Mouse (Mus musculus) stomach, embryonic 15.5 days (tissue): Measurements from ENCODE around the gene Tchh. TPM values are rescaled to one million over a fixed set of nuclear protein-coding genes. Genes with fewer than 3 reads are reported as not detected.
"Not testable (repeated sequence)": the region's sequence is repeated elsewhere in the genome, so short reads cannot be mapped to it uniquely, and the experiment has no call there.

ENCODE experiments used
- ATAC-seq: fragments of 200-750 bp; cut with Nextera tagmentation; 2 replicates; pipeline ENCODE4 v1.8.0; 2017; ENCODE audit warnings: low read depth, moderate number of reproducible peaks, moderate TSS enrichment; ENCODE audit not compliant: insufficient read depth, low FRiP score
- H3K27ac ChIP-seq: fragments of 300-500 bp; sonication (generic); 2 replicates; pipeline ENCODE4 v1.5.1; 2015; ENCODE audit warnings: mild to moderate bottlenecking, inconsistent platforms
- H3K27me3 ChIP-seq: fragments of 300-500 bp; sonication (generic); replicated peaks from 2 replicates; pipeline ENCODE4 v1.6.1; 2015; ENCODE audit warnings: inconsistent platforms
- H3K36me3 ChIP-seq: fragments of 300-500 bp; sonication (generic); 2 replicates; pipeline ENCODE4 v1.6.1; 2015; ENCODE audit warnings: inconsistent platforms
- H3K4me1 ChIP-seq: fragments of 300-500 bp; sonication (generic); 2 replicates; pipeline ENCODE4 v1.6.1; 2015; ENCODE audit warnings: inconsistent platforms
- H3K4me2 ChIP-seq: fragments of 300-500 bp; sonication (generic); 2 replicates; pipeline ENCODE4 v1.6.1; 2015; ENCODE audit warnings: mild to moderate bottlenecking, inconsistent platforms
- H3K4me3 ChIP-seq: fragments of 300-500 bp; sonication (generic); replicated peaks from 2 replicates; pipeline ENCODE4 v1.5.1; 2015; ENCODE audit warnings: inconsistent platforms
- H3K9ac ChIP-seq: fragments of 300-500 bp; sonication (generic); 2 replicates; pipeline ENCODE4 v1.6.1; 2015; ENCODE audit warnings: inconsistent platforms
- H3K9me3 ChIP-seq: fragments of 300-500 bp; sonication (generic); 2 replicates; pipeline ENCODE4 v1.6.1; 2016; ENCODE audit warnings: inconsistent platforms
- WGBS: fragments of 180-500 bp; shearing (Covaris S2); methylation state at CpG from one replicate; pipeline ENCODE4 v1.1.7; 2015; 5-methylcytosine and 5-hydroxymethylcytosine counted together
- polyA plus RNA-seq: library from polyadenylated mRNA; unstranded; fragments of >200 nt; fragmentation: Nextera tagmentation; extraction: Ambion mirVana; gene quantifications from 2 replicates; pipeline ENCODE4 v1.2.1, GENCODE M21; 2015

Gene Tchh
- polyA plus RNA-seq, 1 experiment from 2014 or later, result 1.6 TPM

DNA sequence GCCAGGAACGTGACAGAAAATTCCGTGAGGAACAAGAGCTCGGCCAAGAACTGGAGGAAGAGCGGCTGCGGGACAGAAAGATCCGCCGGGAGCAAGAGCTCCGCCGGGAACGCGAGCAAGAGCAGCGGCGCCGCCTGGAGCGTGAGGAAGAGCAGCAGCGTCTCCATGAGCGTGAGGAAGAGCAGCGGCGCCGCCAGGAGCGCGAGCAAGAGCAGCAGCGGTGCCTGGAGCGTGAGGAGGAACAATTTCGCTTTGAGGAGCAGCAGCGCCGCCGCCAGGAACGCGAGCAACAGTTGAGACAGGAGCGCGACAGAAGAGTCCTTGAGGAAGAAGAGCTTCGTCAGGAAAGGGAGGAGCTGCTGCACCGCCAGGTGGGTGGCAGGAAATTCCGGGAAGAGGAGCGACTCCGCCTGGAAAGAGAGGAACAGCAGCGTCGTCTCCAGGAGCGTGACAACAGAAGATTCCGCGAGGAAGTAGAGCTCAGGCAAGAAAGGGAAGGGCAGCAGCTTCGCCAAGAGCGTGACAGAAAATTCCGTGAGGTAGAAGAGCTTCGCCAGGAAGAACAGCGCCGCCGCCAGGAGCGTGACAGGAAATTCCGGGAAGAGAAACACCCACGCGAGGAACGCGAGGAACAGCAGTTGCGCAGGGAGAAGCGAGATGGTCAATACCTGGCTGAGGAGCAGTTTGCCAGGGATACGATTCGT is 5.2 kb downstream of the Tchh start:
- Histone ChIP-seq H3K4me1 (peaks cover 21% of the 10 kb centered on the region), H3K27me3 (peaks cover 4% of the 10 kb centered on the region; the same call in 1 of the 2 replicates), H3K4me3 (peak overlapping the region; percentile 58), H3K36me3 (no peaks in the 10 kb centered on the region), H3K4me2 (peak overlapping the region; percentile 97), H3K9me3 (no peaks in the 10 kb centered on the region), H3K27ac (peak overlapping the region; percentile 78; the same call in 1 of the 2 replicates), H3K9ac (peak overlapping the region; percentile 32; the same call in 1 of the 2 replicates)
- peak; percentile 61 for ATAC-seq
- under 1% methylated on average over 59 of the region's 59 CpGs for WGBS

DNA sequence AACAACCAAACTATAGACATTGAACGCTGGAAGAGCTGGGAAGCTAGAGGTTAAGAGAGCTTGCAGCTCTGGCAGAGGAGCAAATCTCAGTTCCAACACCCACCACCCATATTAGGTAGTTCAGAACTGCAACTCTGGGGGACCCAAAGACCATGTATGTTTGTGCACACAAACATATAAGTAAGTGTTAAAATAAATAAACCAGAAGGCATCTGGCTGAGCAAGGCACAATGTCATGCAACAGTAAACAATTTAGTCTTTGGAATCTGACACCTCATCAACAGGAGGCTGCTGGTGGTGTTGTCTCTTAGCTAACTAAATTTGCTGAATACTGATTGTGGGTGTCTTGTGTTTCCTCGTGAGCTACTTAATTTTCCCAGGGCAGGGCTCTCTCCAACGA is 24.4 kb downstream of the Tchh start:
- Histone ChIP-seq H3K9ac (no peak overlapping the region), H3K27ac (no peak overlapping the region), H3K4me3 (no peak overlapping the region), H3K4me2 (no peak overlapping the region), H3K4me1 (no peaks in the 10 kb centered on the region), H3K27me3 (no peaks in the 10 kb centered on the region), H3K36me3 (no peaks in the 10 kb centered on the region), H3K9me3 (no peaks in the 10 kb centered on the region)
- 62% methylated on average over 3 of the region's 3 CpGs for WGBS
- ATAC-seq, result no peak

DNA sequence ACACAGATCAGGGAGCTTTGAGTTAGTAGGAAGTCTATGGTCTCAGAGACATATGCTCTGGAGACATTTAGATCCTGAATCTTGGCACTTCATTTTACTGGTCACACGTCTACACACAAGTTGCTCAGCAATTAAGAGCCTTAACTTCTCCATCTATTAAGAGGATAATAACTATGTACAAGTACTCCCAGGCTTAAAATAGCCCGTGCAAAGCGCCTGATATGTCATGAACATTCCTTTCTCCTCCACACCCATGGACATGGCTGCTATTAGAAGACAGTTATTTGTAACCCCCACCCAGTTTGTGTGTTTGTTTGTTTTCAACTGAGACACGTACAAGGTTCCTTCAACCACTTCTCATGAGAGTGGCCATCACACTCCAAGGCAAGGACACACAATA is 25.0 kb downstream of the Tchh start:
- Histone ChIP-seq H3K36me3 (no peaks in the 10 kb centered on the region), H3K27me3 (no peaks in the 10 kb centered on the region), H3K9me3 (no peaks in the 10 kb centered on the region), H3K9ac (no peak overlapping the region), H3K4me3 (no peak overlapping the region), H3K27ac (no peak overlapping the region), H3K4me2 (no peak overlapping the region), H3K4me1 (no peaks in the 10 kb centered on the region)
- 81% methylated on average over 4 of the region's 4 CpGs for WGBS
- ATAC-seq, result no peak

DNA sequence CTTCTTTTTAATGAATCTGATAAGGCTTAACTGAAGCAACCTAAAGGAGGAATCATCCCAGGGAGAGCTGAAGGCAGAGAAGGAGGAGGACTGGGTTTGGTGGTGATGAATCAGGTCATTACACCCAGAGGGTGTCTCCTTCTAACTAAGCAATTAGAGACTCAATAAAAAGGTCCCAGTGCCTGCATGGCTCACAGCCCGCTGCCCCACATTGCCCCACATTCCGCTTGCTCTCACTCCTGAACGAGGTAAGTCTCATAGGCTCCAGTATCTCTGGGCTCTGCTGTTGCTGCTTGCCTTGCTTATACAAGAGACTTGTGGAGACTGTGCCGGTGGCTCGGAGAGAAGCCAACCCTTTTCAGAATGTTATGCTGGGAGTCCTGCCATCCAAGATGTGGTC is 26.4 kb downstream of the Tchh start, which contains the start of gene Tchhl1:
TSS of gene Tchhl1 (plus strand) at position 194 of the 400 bp plus-strand sequence.
- H3K27me3 ChIP-seq, result no peaks in the 10 kb centered on the region
- H3K9ac ChIP-seq, result no peak within 1 kb of the TSS
- H3K9me3 ChIP-seq, result no peaks in the 10 kb centered on the region
- H3K4me3 ChIP-seq, result no peak within 1 kb of the TSS
- H3K4me2 ChIP-seq, result no peak within 1 kb of the TSS
- no peaks in the 10 kb centered on the region for H3K4me1 ChIP-seq
- 58% methylated on average over 5 of the region's 5 CpGs for WGBS
- ATAC-seq, result no peak
- H3K36me3 ChIP-seq, result no peaks in the 10 kb centered on the region
- H3K27ac ChIP-seq, result no peak within 1 kb of the TSS

DNA sequence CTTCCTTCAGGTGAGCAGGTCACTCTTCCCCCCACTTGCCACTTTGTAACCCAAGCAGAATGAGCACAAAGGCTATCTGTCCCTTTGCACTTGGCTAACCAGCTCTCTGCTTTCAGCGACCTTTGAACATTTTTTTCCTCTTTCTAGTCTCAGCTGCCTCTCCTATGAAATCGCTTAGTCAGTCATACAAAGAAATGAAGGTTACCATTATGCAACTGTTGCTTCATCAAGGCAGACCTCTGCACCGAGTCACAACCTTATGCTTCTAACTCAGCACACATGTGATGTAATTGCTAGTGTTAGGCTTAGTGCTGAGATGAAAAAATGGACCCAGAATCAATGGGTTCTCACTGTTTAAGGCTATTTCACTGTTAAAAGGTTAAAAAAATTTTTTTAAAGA is 27.5 kb downstream of the Tchh start:
- H3K27me3 ChIP-seq, result no peaks in the 10 kb centered on the region
- no peaks in the 10 kb centered on the region for H3K4me1 ChIP-seq
- H3K9me3 ChIP-seq, result no peaks in the 10 kb centered on the region
- no peak overlapping the region for H3K4me3 ChIP-seq
- no peak overlapping the region for H3K9ac ChIP-seq
- ATAC-seq, result no peak; the same call in 1 of the 2 replicates
- H3K27ac ChIP-seq, result no peak overlapping the region
- no peak overlapping the region for H3K4me2 ChIP-seq
- H3K36me3 ChIP-seq, result no peaks in the 10 kb centered on the region
- WGBS, result 67% methylated on average over 3 of the region's 3 CpGs

DNA sequence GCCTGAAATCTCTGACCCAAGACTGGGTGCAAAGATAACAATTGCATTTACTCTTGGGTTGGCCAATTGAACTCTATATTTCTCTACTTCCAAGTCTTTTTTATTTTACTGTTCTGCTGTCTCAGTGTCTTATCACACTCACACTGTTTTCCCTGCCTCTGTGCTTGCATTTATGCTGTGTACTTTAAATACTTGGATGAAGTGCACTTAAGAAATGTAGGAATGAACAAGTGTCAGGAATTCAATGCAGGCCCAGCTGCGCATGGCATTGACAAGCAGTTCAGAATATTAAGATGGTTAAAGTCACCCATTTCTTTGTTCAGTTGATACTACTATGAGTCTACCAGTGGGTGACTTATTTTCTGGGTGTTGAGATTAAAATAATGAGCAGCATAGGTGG is 37.9 kb downstream of the Tchh start:
- H3K9me3 ChIP-seq, result no peaks in the 10 kb centered on the region
- H3K4me3 ChIP-seq, result no peak overlapping the region
- H3K4me2 ChIP-seq, result no peak overlapping the region
- H3K36me3 ChIP-seq, result no peaks in the 10 kb centered on the region
- 89% methylated on average over 1 of the region's 1 CpGs for WGBS
- H3K27ac ChIP-seq, result no peak overlapping the region
- ATAC-seq, result no peak
- H3K9ac ChIP-seq, result no peak overlapping the region
- H3K27me3 ChIP-seq, result no peaks in the 10 kb centered on the region
- no peaks in the 10 kb centered on the region for H3K4me1 ChIP-seq

DNA sequence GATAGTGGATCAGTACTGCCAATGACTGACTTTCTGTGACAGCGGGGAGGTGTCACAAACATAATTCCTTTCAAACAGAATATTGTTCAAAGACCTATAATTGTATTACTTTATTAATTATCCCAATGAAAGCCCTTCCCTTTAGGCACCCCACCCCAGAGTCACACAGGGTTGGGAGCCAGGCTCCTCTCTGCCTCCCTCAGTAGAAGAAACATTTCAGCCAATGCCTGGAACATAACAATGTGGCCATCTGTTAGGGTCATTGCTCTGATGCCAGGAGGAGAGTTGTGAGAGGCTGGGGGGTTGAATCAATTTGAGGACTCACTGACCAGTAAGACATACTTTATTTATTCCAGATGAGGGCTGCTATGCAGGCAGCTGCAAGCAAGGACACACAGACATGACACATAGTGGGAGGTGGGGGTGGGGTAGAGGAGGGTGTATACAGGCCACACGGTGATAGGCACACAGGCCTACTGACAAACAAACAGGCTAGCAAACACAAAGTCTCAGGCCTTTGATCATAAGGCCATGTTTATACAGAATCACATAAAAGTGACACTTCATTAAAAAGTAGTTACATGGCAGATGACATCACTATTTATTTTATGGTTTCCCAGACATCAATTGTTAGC is 40.0 kb downstream of the Tchh start:
- Histone ChIP-seq H3K9ac (no peak overlapping the region), H3K4me2 (no peak overlapping the region), H3K36me3 (no peaks in the 10 kb centered on the region), H3K4me3 (no peak overlapping the region), H3K9me3 (no peaks in the 10 kb centered on the region), H3K27me3 (no peaks in the 10 kb centered on the region), H3K27ac (no peak overlapping the region), H3K4me1 (no peaks in the 10 kb centered on the region)
- no peak for ATAC-seq
- WGBS, result 55% methylated on average over 2 of the region's 2 CpGs

DNA sequence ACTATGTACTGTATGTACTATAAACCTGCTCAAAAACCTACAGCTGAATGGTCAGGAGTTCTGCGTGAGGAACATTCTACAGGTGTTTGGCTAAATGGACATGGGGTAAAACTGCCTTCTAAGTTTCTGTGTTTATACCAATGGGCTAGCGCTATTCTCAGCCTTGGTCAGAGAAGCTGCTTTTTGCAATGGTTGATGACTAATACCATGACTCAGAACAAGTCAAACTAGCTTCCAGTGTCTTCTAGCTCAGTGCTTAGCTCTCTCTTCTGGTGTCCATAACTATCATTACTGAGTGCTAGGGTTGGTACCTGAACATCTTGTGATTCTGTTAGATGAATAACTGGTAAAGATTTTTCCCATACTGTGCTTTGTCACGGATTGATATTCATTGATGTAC is 43.5 kb downstream of the Tchh start:
- Histone ChIP-seq H3K4me2 (no peak overlapping the region), H3K4me1 (no peaks in the 10 kb centered on the region), H3K9me3 (no peaks in the 10 kb centered on the region), H3K4me3 (no peak overlapping the region), H3K27me3 (no peaks in the 10 kb centered on the region), H3K9ac (no peak overlapping the region), H3K36me3 (no peaks in the 10 kb centered on the region), H3K27ac (no peak overlapping the region)
- ATAC-seq, result no peak
- 87% methylated on average over 3 of the region's 3 CpGs for WGBS

DNA sequence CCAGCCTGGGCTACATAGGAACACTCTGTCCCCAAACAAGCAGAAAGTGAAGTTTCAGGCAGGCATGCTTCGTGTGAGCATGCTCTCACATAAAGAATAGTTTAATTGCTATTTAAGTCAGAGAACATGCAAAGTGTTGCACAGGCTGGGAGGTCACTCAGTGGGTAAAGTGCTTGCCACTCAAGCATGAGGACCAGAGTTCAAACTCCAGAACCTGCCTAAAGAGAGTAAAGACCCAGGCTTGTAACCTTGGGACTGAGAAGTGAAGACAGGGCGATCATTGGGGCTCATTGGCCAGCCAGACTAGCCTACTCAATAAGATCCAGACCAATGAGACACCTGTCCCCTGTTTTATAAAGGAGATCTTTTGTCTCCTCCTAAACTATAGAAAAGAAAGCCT is 46.4 kb downstream of the Tchh start:
- Histone ChIP-seq H3K4me3 (no peak overlapping the region), H3K4me1 (no peaks in the 10 kb centered on the region), H3K27me3 (no peaks in the 10 kb centered on the region), H3K9me3 (no peaks in the 10 kb centered on the region), H3K27ac (no peak overlapping the region), H3K36me3 (no peaks in the 10 kb centered on the region), H3K4me2 (no peak overlapping the region), H3K9ac (no peak overlapping the region)
- no peak for ATAC-seq
- WGBS, result 82% methylated on average over 2 of the region's 2 CpGs

DNA sequence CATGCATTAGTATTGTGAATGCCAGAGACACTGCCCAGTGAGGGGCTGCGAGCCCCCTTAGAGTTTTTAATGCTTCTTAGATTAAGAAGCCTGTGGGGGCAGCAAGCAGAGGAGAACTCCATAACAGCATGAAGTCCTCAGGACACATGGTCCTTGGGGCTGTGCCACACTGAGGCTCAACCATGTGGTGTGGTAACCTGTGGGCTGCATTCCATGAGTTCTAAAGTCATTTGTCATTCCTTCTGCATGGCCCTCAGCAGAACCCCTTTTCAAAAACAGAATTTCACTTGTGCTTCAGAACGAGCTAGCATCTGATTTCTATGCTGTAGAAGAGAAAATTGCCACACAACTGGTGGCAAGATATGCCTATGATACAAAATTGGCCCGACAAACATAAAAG is 50.0 kb downstream of the Tchh start:
- 79% methylated on average over 3 of the region's 3 CpGs for WGBS
- ATAC-seq, result no peak
- H3K36me3 ChIP-seq, result no peaks in the 10 kb centered on the region
- H3K4me1 ChIP-seq, result no peaks in the 10 kb centered on the region
- no peak overlapping the region for H3K4me3 ChIP-seq
- no peak overlapping the region for H3K9ac ChIP-seq
- no peak overlapping the region for H3K27ac ChIP-seq
- no peaks in the 10 kb centered on the region for H3K27me3 ChIP-seq
- H3K9me3 ChIP-seq, result no peaks in the 10 kb centered on the region
- H3K4me2 ChIP-seq, result no peak overlapping the region

DNA sequence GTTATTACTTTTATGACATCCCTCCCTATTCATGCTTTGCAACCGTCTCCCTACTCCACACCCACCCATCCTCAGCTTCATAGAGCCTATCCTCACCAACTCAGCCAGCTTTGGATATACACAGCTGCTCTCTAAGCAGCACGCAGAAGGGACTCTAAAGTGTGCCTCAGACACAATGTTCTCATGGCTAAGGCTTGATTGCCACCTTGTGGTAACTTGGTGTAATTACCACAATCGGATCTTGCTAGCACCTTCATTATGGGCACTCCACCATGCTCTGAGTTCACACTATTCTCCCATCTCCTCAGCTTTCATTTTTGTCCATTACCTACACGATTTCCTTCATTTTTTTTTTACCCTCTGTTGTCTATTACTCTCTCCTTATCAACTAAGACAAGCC is 51.9 kb downstream of the Tchh start:
- 3% methylated on average over 4 of the region's 4 CpGs for WGBS

DNA sequence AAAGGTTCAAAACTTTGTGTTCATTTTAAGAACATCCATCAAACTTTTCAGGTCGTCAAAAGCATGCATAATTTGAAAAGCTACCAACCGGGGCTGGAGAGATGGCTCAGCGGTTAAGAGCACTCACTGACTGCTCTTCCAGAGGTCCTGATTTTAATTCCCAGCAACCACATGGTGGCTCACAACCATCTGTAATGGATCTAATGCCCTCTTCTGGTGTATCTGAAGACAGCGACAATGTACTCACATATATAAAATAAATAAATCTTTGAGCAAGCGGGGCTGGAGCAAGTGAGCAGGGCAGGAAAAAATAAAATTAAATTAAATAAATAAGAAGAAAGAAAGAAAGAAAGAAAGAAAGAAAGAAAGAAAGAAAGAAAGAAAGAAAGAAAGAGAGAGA is 52.6 kb downstream of the Tchh start:
- 28% methylated on average over 5 of the region's 5 CpGs for WGBS

More for the DNA sequence above, 51.9 kb downstream of the Tchh start:
- Histone ChIP-seq H3K9me3 (no peaks in the 10 kb centered on the region), H3K4me2 (no peak overlapping the region), H3K4me1 (no peaks in the 10 kb centered on the region), H3K9ac (no peak overlapping the region), H3K36me3 (no peaks in the 10 kb centered on the region), H3K4me3 (no peak overlapping the region), H3K27ac (no peak overlapping the region), H3K27me3 (no peaks in the 10 kb centered on the region)
- ATAC-seq, result 0 out of 2 replicates have a peak, but pooled peaks have one; percentile 54

More for the DNA sequence above, 52.6 kb downstream of the Tchh start:
- H3K4me1 ChIP-seq, H3K4me2 ChIP-seq, H3K9ac ChIP-seq, H3K27me3 ChIP-seq, H3K27ac ChIP-seq, H3K9me3 ChIP-seq, ATAC-seq, H3K4me3 ChIP-seq, H3K36me3 ChIP-seq: not testable (repeated sequence)
